Mouse (Mus musculus): ENCODE results near the gene Phkg1. TPM values are rescaled to one million over a fixed set of nuclear protein-coding genes. Genes with fewer than 3 reads are reported as not detected.
A peak's percentile ranks its signal among the peaks of the same experiment; 100 is the strongest.

Phkg1 gene
- total RNA-seq, 1 experiment, result 6.4 TPM

- TF ChIP-seq MAFK (IDR thresholded peaks at IDR 0.05; ENCODE audit: insufficient read depth, low read depth, low read length) (no peak), ZC3H11A (IDR thresholded peaks at IDR 0.05; ENCODE audit: borderline replicate concordance, low read depth, low read length) (no peak), ZNF384 (IDR thresholded peaks at IDR 0.05; ENCODE audit: low read depth, low read length) (no peak), HCFC1 (IDR thresholded peaks at IDR 0.05; ENCODE audit: borderline replicate concordance, insufficient read depth, low read length) (no peak), CHD2 (IDR thresholded peaks at IDR 0.05; ENCODE audit: low read depth, low read length) (no peak)
- in situ Hi-C loops (cut with MboI; ENCODE audit: low sequenced_read_pairs in 2 of 2, unreplicated experiment in 2 of 2), result no loop called here
- DNase-seq (ENCODE audit: low read depth, low spot score), result no peak
- Histone ChIP-seq H3K9ac (ENCODE audit: insufficient read depth, low read depth, low read length, poor library complexity, severe bottlenecking) (peak overlapping the region; percentile 68; the same call in 1 of the 2 replicates), H3K36me3 (ENCODE audit: control insufficient read depth, insufficient read depth, low read length, poor library complexity, severe bottlenecking) (peaks cover 23% of the 10 kb centered on the region), H3K4me3 (ENCODE audit: insufficient read depth in 1 of 2, low read depth in 1 of 2, low read length in 2 of 2, poor library complexity in 1 of 2, severe bottlenecking in 1 of 2) (peak overlapping the region; percentile 93 to 97), H3K27ac (ENCODE audit: insufficient read depth, low read depth, low read length, poor library complexity, severe bottlenecking) (no peak overlapping the region), H3K9me3 (ENCODE audit: control insufficient read depth, insufficient read depth, low read depth, low read length) (no peaks in the 10 kb centered on the region), H3K4me1 (ENCODE audit: control insufficient read depth in 2 of 2, insufficient read depth in 2 of 2, low read length in 2 of 2, poor library complexity in 1 of 2) (peaks cover 3 to 4% of the 10 kb centered on the region in 2 experiments; a peak in 2 of 4 replicates)
Observed at GRCm38 (mm10) chr5:129886271-129886670, 12.1 kb downstream of the Phkg1 start.

- H3K9me3 ChIP-seq (ENCODE audit: control insufficient read depth, insufficient read depth, low read depth, low read length), result no peaks in the 10 kb centered on the region
- no peak overlapping the region for H3K9ac ChIP-seq (ENCODE audit: insufficient read depth, low read depth, low read length, poor library complexity, severe bottlenecking)
- DNase-seq (ENCODE audit: low read depth, low spot score), result no peak
- in situ Hi-C loops (cut with MboI; ENCODE audit: low sequenced_read_pairs in 2 of 2, unreplicated experiment in 2 of 2), result no loop called here
- no peak overlapping the region for H3K27ac ChIP-seq (ENCODE audit: insufficient read depth, low read depth, low read length, poor library complexity, severe bottlenecking)
- peaks cover 0 to 2% of the 10 kb centered on the region in 2 experiments; a peak in 1 of 4 replicates for H3K4me1 ChIP-seq (ENCODE audit: control insufficient read depth in 2 of 2, insufficient read depth in 2 of 2, low read length in 2 of 2, poor library complexity in 1 of 2)
- H3K4me3 ChIP-seq (ENCODE audit: insufficient read depth in 1 of 2, low read depth in 1 of 2, low read length in 2 of 2, poor library complexity in 1 of 2, severe bottlenecking in 1 of 2), result no peak overlapping the region
- TF ChIP-seq MAFK (IDR thresholded peaks at IDR 0.05; ENCODE audit: insufficient read depth, low read depth, low read length), result no peak
- no peak for TF ChIP-seq HCFC1 (IDR thresholded peaks at IDR 0.05; ENCODE audit: borderline replicate concordance, insufficient read depth, low read length)
- no peak for TF ChIP-seq CHD2 (IDR thresholded peaks at IDR 0.05; ENCODE audit: low read depth, low read length)
- no peak for TF ChIP-seq ZNF384 (IDR thresholded peaks at IDR 0.05; ENCODE audit: low read depth, low read length)
- no peak for TF ChIP-seq ZC3H11A (IDR thresholded peaks at IDR 0.05; ENCODE audit: borderline replicate concordance, low read depth, low read length)
- H3K36me3 ChIP-seq (ENCODE audit: control insufficient read depth, insufficient read depth, low read length, poor library complexity, severe bottlenecking), result peaks cover 27% of the 10 kb centered on the region
Observed at GRCm38 (mm10) chr5:129879888-129880287, 18.5 kb downstream of the Phkg1 start.

- TF ChIP-seq HCFC1 (IDR thresholded peaks at IDR 0.05; ENCODE audit: borderline replicate concordance, insufficient read depth, low read length) (no peak), ZNF384 (IDR thresholded peaks at IDR 0.05; ENCODE audit: low read depth, low read length) (0 out of 2 replicates have a peak, but pooled peaks have one; percentile 51), ZC3H11A (IDR thresholded peaks at IDR 0.05; ENCODE audit: borderline replicate concordance, low read depth, low read length) (no peak), MAFK (IDR thresholded peaks at IDR 0.05; ENCODE audit: insufficient read depth, low read depth, low read length) (no peak)
- Histone ChIP-seq H3K36me3 (ENCODE audit: control insufficient read depth, insufficient read depth, low read length, poor library complexity, severe bottlenecking) (peaks cover 20% of the 10 kb centered on the region), H3K9me3 (ENCODE audit: control insufficient read depth, insufficient read depth, low read depth, low read length) (no peaks in the 10 kb centered on the region), H3K4me1 (ENCODE audit: control insufficient read depth in 2 of 2, insufficient read depth in 2 of 2, low read length in 2 of 2, poor library complexity in 1 of 2) (peaks cover 2% of the 10 kb centered on the region in 2 experiments; a peak in 1 of 4 replicates), H3K27ac (ENCODE audit: insufficient read depth, low read depth, low read length, poor library complexity, severe bottlenecking) (no peak overlapping the region), H3K9ac (ENCODE audit: insufficient read depth, low read depth, low read length, poor library complexity, severe bottlenecking) (no peak overlapping the region), H3K4me3 (ENCODE audit: insufficient read depth in 1 of 2, low read depth in 1 of 2, low read length in 2 of 2, poor library complexity in 1 of 2, severe bottlenecking in 1 of 2) (no peak overlapping the region)
- no peak for DNase-seq (ENCODE audit: low read depth, low spot score)
- in situ Hi-C loops (cut with MboI; ENCODE audit: low sequenced_read_pairs in 2 of 2, unreplicated experiment in 2 of 2), result no loop called here
Observed at GRCm38 (mm10) chr5:129878946-129879345, 19.4 kb downstream of the Phkg1 start.

GRCm38 (mm10) chr5:129877731-129878455 is 20.5 kb downstream of the Phkg1 start:
- peaks cover 2 to 9% of the 10 kb centered on the region in 2 experiments; a peak in 1 of 4 replicates for H3K4me1 ChIP-seq (ENCODE audit: control insufficient read depth in 2 of 2, insufficient read depth in 2 of 2, low read length in 2 of 2, poor library complexity in 1 of 2)
- DNase-seq (ENCODE audit: low read depth, low spot score), result no peak
- no peak overlapping the region for H3K4me3 ChIP-seq (ENCODE audit: insufficient read depth in 1 of 2, low read depth in 1 of 2, low read length in 2 of 2, poor library complexity in 1 of 2, severe bottlenecking in 1 of 2)
- H3K9me3 ChIP-seq (ENCODE audit: control insufficient read depth, insufficient read depth, low read depth, low read length), result no peaks in the 10 kb centered on the region
- in situ Hi-C loops (cut with MboI; ENCODE audit: low sequenced_read_pairs in 2 of 2, unreplicated experiment in 2 of 2), result no loop called here
- no peak overlapping the region for H3K27ac ChIP-seq (ENCODE audit: insufficient read depth, low read depth, low read length, poor library complexity, severe bottlenecking)
- no peak overlapping the region for H3K9ac ChIP-seq (ENCODE audit: insufficient read depth, low read depth, low read length, poor library complexity, severe bottlenecking)
- no peak for TF ChIP-seq HCFC1 (IDR thresholded peaks at IDR 0.05; ENCODE audit: borderline replicate concordance, insufficient read depth, low read length)
- no peak for TF ChIP-seq ZC3H11A (IDR thresholded peaks at IDR 0.05; ENCODE audit: borderline replicate concordance, low read depth, low read length)
- H3K36me3 ChIP-seq (ENCODE audit: control insufficient read depth, insufficient read depth, low read length, poor library complexity, severe bottlenecking), result peaks cover 15% of the 10 kb centered on the region

Data from ES-E14 (cell line).